Mouse (Mus musculus) cerebral cortex, adult 2 months (tissue): Measurements from ENCODE around the gene D7Ertd443e.

Source experiments
- WGBS: fragments of 180-500 bp; shearing (Covaris S2); methylation state at CpG from one replicate; pipeline ENCODE4 v1.1.7; 2018; 5-methylcytosine and 5-hydroxymethylcytosine counted together

The D7Ertd443e gene

GRCm38 (mm10) chr7:134385561-134385960 lies at the start of gene D7Ertd443e:
D7Ertd443e (minus strand) TSS chr7:134385661.
- WGBS: 95% methylated on average over 5 of the region's 5 CpGs

GRCm38 (mm10) chr7:134431681-134432080 lies 46.2 kb upstream of the D7Ertd443e start:
- 91% methylated on average over 3 of the region's 3 CpGs for WGBS

GRCm38 (mm10) chr7:134428676-134429075 lies 43.2 kb upstream of the D7Ertd443e start:
- WGBS: 97% methylated on average over 2 of the region's 2 CpGs

- 87% methylated on average over 9 of the region's 9 CpGs for WGBS
These were observed 29.6 kb upstream of the D7Ertd443e start for GRCm38 (mm10) chr7:134415014-134415413.

- 56% methylated on average over 14 of the region's 14 CpGs for WGBS
These were observed 28.7 kb upstream of the D7Ertd443e start for GRCm38 (mm10) chr7:134414005-134414690.

GRCm38 (mm10) chr7:134408641-134409040 lies 23.2 kb upstream of the D7Ertd443e start:
- WGBS: 58% methylated on average over 13 of the region's 13 CpGs

- 85% methylated on average over 2 of the region's 2 CpGs for WGBS
These were observed 15.3 kb upstream of the D7Ertd443e start for GRCm38 (mm10) chr7:134400746-134401145.

GRCm38 (mm10) chr7:134396769-134397168 lies 11.3 kb upstream of the D7Ertd443e start:
- WGBS: 87% methylated on average over 8 of the region's 8 CpGs

- 46% methylated on average over 3 of the region's 3 CpGs for WGBS
These were observed 2.7 kb downstream of the D7Ertd443e start for GRCm38 (mm10) chr7:134382791-134383190.

- WGBS: 16% methylated on average over 4 of the region's 4 CpGs
These were observed 4.0 kb downstream of the D7Ertd443e start for GRCm38 (mm10) chr7:134381407-134381861.

GRCm38 (mm10) chr7:134378273-134378672 lies 7.2 kb downstream of the D7Ertd443e start:
- WGBS: 58% methylated on average over 4 of the region's 4 CpGs

GRCm38 (mm10) chr7:134376786-134377185 lies 8.7 kb downstream of the D7Ertd443e start:
- WGBS: 63% methylated on average over 7 of the region's 7 CpGs

GRCm38 (mm10) chr7:134372276-134372675 lies 13.2 kb downstream of the D7Ertd443e start:
- 66% methylated on average over 5 of the region's 5 CpGs for WGBS

GRCm38 (mm10) chr7:134369241-134369640 lies 16.2 kb downstream of the D7Ertd443e start:
- 71% methylated on average over 4 of the region's 4 CpGs for WGBS

- 82% methylated on average over 7 of the region's 7 CpGs for WGBS
These were observed 23.1 kb downstream of the D7Ertd443e start for GRCm38 (mm10) chr7:134362257-134362870.

- 31% methylated on average over 6 of the region's 6 CpGs for WGBS
These were observed 36.6 kb downstream of the D7Ertd443e start for GRCm38 (mm10) chr7:134348825-134349224.

GRCm38 (mm10) chr7:134342202-134342601 lies 43.3 kb downstream of the D7Ertd443e start:
- WGBS: 85% methylated on average over 2 of the region's 2 CpGs

- 77% methylated on average over 3 of the region's 3 CpGs for WGBS
These were observed 49.5 kb downstream of the D7Ertd443e start for GRCm38 (mm10) chr7:134335951-134336350.

- WGBS: 36% methylated on average over 10 of the region's 10 CpGs
These were observed 64.5 kb downstream of the D7Ertd443e start for GRCm38 (mm10) chr7:134320979-134321378.

- WGBS: 78% methylated on average over 3 of the region's 3 CpGs
These were observed 83.4 kb downstream of the D7Ertd443e start for GRCm38 (mm10) chr7:134302084-134302483.

GRCm38 (mm10) chr7:134301285-134301684 lies 84.2 kb downstream of the D7Ertd443e start:
- WGBS: 33% methylated on average over 8 of the region's 8 CpGs

GRCm38 (mm10) chr7:134292750-134293149 lies 92.7 kb downstream of the D7Ertd443e start:
- 91% methylated on average over 3 of the region's 3 CpGs for WGBS

GRCm38 (mm10) chr7:134289611-134290301 lies 95.7 kb downstream of the D7Ertd443e start:
- 84% methylated on average over 7 of the region's 7 CpGs for WGBS
